In genomic region chr6:117905260-117905930, GRCm38 (mm10) we compare ENCODE assay signal across 7 mouse cellular contexts. TPM values are rescaled to one million over a fixed set of nuclear protein-coding genes. Genes with fewer than 3 reads are reported as not detected.
A peak's percentile ranks its signal among the peaks of the same experiment; 100 is the strongest.
DNase-seq lines count a peak whose midpoint lies in the region; ATAC-seq and TF ChIP-seq lines count a peak whose summit lies in the region.

No protein-coding gene starts in this region.

- no peak for ATAC-seq in megakaryocyte, adult 5-6 weeks (ENCODE audit: poor library complexity, severe bottlenecking)
- no peak for ATAC-seq in kidney, postnatal 0 days (replicated peaks; ENCODE audit: low FRiP score, low read depth)
- no peak for ATAC-seq in cerebellum, adult (ENCODE audit: insufficient number of reproducible peaks, low FRiP score, low TSS enrichment)

- no peaks in the 10 kb centered on the region for H3K36me3 ChIP-seq in megakaryocyte, embryonic 14.5 days (replicated peaks; ENCODE audit: low read length)
- no peaks in the 10 kb centered on the region for H3K36me3 ChIP-seq in kidney, postnatal 0 days (ENCODE audit: insufficient read depth, low read length)

- no peak for DNase-seq in kidney, postnatal 0 days (ENCODE audit: low spot score)
- DNase-seq in urinary bladder, postnatal 25 days (ENCODE audit: low spot score): no peak

- peak overlapping the region; percentile 86 for H3K27ac ChIP-seq in embryonic fibroblast, embryonic 13.5 days (ENCODE audit: insufficient read depth, low read length)
- peak overlapping the region; percentile 90 for H3K27ac ChIP-seq in kidney, postnatal 0 days
- H3K27ac ChIP-seq in olfactory bulb, adult 2 months (ENCODE audit: insufficient read depth, low read depth, low read length): 0 out of 2 replicates have a peak overlapping the region, but pooled peaks have one; percentile 2

- TF ChIP-seq POLR2A in embryonic fibroblast, embryonic 13.5 days (IDR thresholded peaks at IDR 0.05; ENCODE audit: low read depth, low read length): peak; percentile 49; the same call in 1 of the 2 replicates
- TF ChIP-seq POLR2A in olfactory bulb, adult 2 months (IDR thresholded peaks at IDR 0.05; ENCODE audit: insufficient read depth, low read depth, low read length): no peak

- H3K4me3 ChIP-seq in megakaryocyte, embryonic 14.5 days (replicated peaks): peak overlapping the region; percentile 97
- H3K4me3 ChIP-seq in embryonic fibroblast, embryonic 13.5 days (ENCODE audit: insufficient read depth, low read length): peak overlapping the region; percentile 77
- peak overlapping the region; percentile 88 for H3K4me3 ChIP-seq in kidney, postnatal 0 days (replicated peaks; ENCODE audit: low read depth, low read length)
- no peak overlapping the region for H3K4me3 ChIP-seq in olfactory bulb, adult 2 months (ENCODE audit: insufficient read depth, low read depth, low read length)

- H3K4me2 ChIP-seq in kidney, postnatal 0 days (ENCODE audit: low read length): peak overlapping the region; percentile 69

- no peaks in the 10 kb centered on the region for H3K9me3 ChIP-seq in megakaryocyte, embryonic 14.5 days
- no peaks in the 10 kb centered on the region for H3K9me3 ChIP-seq in kidney, postnatal 0 days (replicated peaks; ENCODE audit: low read length)

- H3K4me1 ChIP-seq in megakaryocyte, embryonic 14.5 days: peaks cover 61% of the 10 kb centered on the region
- H3K4me1 ChIP-seq in embryonic fibroblast, embryonic 13.5 days (ENCODE audit: control insufficient read depth, insufficient read depth, low read length): peaks cover 3% of the 10 kb centered on the region; the same call in 1 of the 2 replicates
- peaks cover 13% of the 10 kb centered on the region; the same call in 1 of the 2 replicates for H3K4me1 ChIP-seq in kidney, postnatal 0 days (replicated peaks; ENCODE audit: insufficient read depth, low read length)
- peaks cover 14% of the 10 kb centered on the region for H3K4me1 ChIP-seq in olfactory bulb, adult 2 months (ENCODE audit: control insufficient read depth, insufficient read depth, low read length)

- TF ChIP-seq CTCF in embryonic fibroblast, embryonic 13.5 days (IDR thresholded peaks at IDR 0.05; ENCODE audit: borderline replicate concordance, insufficient read depth, low read length): no peak
- no peak for TF ChIP-seq CTCF in kidney, postnatal 0 days (IDR thresholded peaks at IDR 0.05; ENCODE audit: low read depth)
- no peak for TF ChIP-seq CTCF in olfactory bulb, adult 2 months (IDR thresholded peaks at IDR 0.05; ENCODE audit: insufficient read depth, low read depth, low read length)

- 14% methylated on average over 4 of the region's 4 CpGs for WGBS in kidney, postnatal 0 days
- WGBS in olfactory bulb, adult 2 months: 12% methylated on average over 4 of the region's 4 CpGs

- H3K27me3 ChIP-seq in megakaryocyte, embryonic 14.5 days (replicated peaks): no peaks in the 10 kb centered on the region
- no peaks in the 10 kb centered on the region for H3K27me3 ChIP-seq in kidney, postnatal 0 days (ENCODE audit: insufficient read depth, low read length)

- H3K9ac ChIP-seq in kidney, postnatal 0 days (ENCODE audit: low read depth, low read length): peak overlapping the region; percentile 58; the same call in 1 of the 2 replicates

RNA-seq across cellular contexts. Expression of gene Hnrnpf, which starts 5.3 kb away (rescaled TPM):
- polyA plus RNA-seq in megakaryocyte, embryonic 14.5 days (2012; ENCODE audit: insufficient read depth, low replicate concordance): 36.3 and 112 TPM in 2 replicates
- total RNA-seq in megakaryocyte, adult 5-6 weeks (2015): 648 and 668 TPM in 2 replicates
- 1,188 and 1,238 TPM in 2 replicates for total RNA-seq in megakaryocyte, adult 5-6 weeks (2017)
- 479 and 482 TPM in 2 replicates for polyA plus RNA-seq in embryonic fibroblast, embryonic 13.5 days (2011; ENCODE audit: insufficient read length, low read depth, missing spikeins)
- 555 and 598 TPM in 2 replicates for polyA plus RNA-seq in kidney, postnatal 0 days (2015; fragmentation: Nextera tagmentation; extraction: Ambion mirVana)
- polyA plus RNA-seq in olfactory bulb, adult 2 months (2012; ENCODE audit: insufficient read depth, insufficient read length, low replicate concordance, missing spikeins): 271 and 502 TPM in 2 replicates

RNA-seq across cellular contexts. Expression of gene Fxyd4, which starts 32.1 kb away (rescaled TPM):
- polyA plus RNA-seq in megakaryocyte, embryonic 14.5 days (2012; ENCODE audit: insufficient read depth, low replicate concordance): not detected in 2 replicates
- total RNA-seq in megakaryocyte, adult 5-6 weeks (2015): not detected in 2 replicates
- not detected in 2 replicates for total RNA-seq in megakaryocyte, adult 5-6 weeks (2017)
- not detected in 2 replicates for polyA plus RNA-seq in embryonic fibroblast, embryonic 13.5 days (2011; ENCODE audit: insufficient read length, low read depth, missing spikeins)
- polyA plus RNA-seq in kidney, postnatal 0 days (2015; fragmentation: Nextera tagmentation; extraction: Ambion mirVana): 193 and 222 TPM in 2 replicates
- not detected in 2 replicates for polyA plus RNA-seq in olfactory bulb, adult 2 months (2012; ENCODE audit: insufficient read depth, insufficient read length, low replicate concordance, missing spikeins)

RNA-seq across cellular contexts. Expression of gene Zfp239, which starts 43.5 kb away (rescaled TPM):
- polyA plus RNA-seq in megakaryocyte, embryonic 14.5 days (2012; ENCODE audit: insufficient read depth, low replicate concordance): 1.3 TPM in 1 of 2 replicates, not detected in the other
- total RNA-seq in megakaryocyte, adult 5-6 weeks (2015): 0.40 and 0.43 TPM in 2 replicates
- not detected in 2 replicates for total RNA-seq in megakaryocyte, adult 5-6 weeks (2017)
- polyA plus RNA-seq in embryonic fibroblast, embryonic 13.5 days (2011; ENCODE audit: insufficient read length, low read depth, missing spikeins): 4.9 and 5.5 TPM in 2 replicates
- polyA plus RNA-seq in kidney, postnatal 0 days (2015; fragmentation: Nextera tagmentation; extraction: Ambion mirVana): 9.0 and 11.0 TPM in 2 replicates
- polyA plus RNA-seq in olfactory bulb, adult 2 months (2012; ENCODE audit: insufficient read depth, insufficient read length, low replicate concordance, missing spikeins): not detected in 2 replicates

Comparison
In these comparisons a context has a peak if more than half of its experiments do, and no peak if none do; other contexts are left out.
1. H3K27ac ChIP-seq: peak in every context shown above with its lines; median percentile 90 in kidney, postnatal 0 days; 86 in embryonic fibroblast, embryonic 13.5 days; 2 in olfactory bulb, adult 2 months.
2. RNA of gene Fxyd4, which starts 32.1 kb away (polyA plus RNA-seq): 193 to 222 TPM in kidney, postnatal 0 days; not detected in megakaryocyte, embryonic 14.5 days, not detected in embryonic fibroblast, embryonic 13.5 days and not detected in olfactory bulb, adult 2 months; every median in the first group is over 100 times any median in the second.